Mouse (Mus musculus): ENCODE measurements at regions not wholly inside any gene's neighbourhood (a gene's known extent, or its start where the extent isn't known, plus 50 kb on each side); places are given as distances from the start of the nearest gene placed in this dataset.

- Histone ChIP-seq H3K9ac (ENCODE audit: insufficient read depth, low read depth) (no peak overlapping the region), H3K36me3 (replicated peaks in 1 of 2; ENCODE audit: control insufficient read depth in 1 of 2, insufficient read depth in 1 of 2, low read length in 1 of 2) (no peaks in the 10 kb centered on the region), H3K4me3 (replicated peaks in 1 of 3; ENCODE audit: low read depth in 2 of 3, low read length in 2 of 3, poor library complexity in 1 of 3) (no peak overlapping the region), H3K27me3 (replicated peaks) (peaks cover 81% of the 10 kb centered on the region), H3K9me3 (replicated peaks; ENCODE audit: low read length) (no peaks in the 10 kb centered on the region), H3K4me1 (ENCODE audit: control insufficient read depth in 1 of 2, insufficient read depth in 2 of 2) (no peaks in the 10 kb centered on the region), H3K27ac (ENCODE audit: insufficient read depth, low read depth) (no peak overlapping the region), H3K4me2 (ENCODE audit: insufficient read depth, low read depth, poor library complexity, severe bottlenecking) (no peak overlapping the region), H3K79me2 (replicated peaks; ENCODE audit: control insufficient read depth, extremely low read depth, insufficient read depth, poor library complexity, severe bottlenecking) (no peaks in the 10 kb centered on the region)
- TF ChIP-seq ZNF384 (IDR thresholded peaks at IDR 0.05; ENCODE audit: low read depth, low read length), result no peak
- no peak for TF ChIP-seq JUN (IDR thresholded peaks at IDR 0.05; ENCODE audit: insufficient read depth, low read depth, low read length)
- no peak for DNase-seq (ENCODE audit: extremely low read depth)
- in situ Hi-C loops (cut with MboI; ENCODE audit: low pct_ligation_motif_present, low pct_unique_long_range_greater_than_20kb, low sequenced_read_pairs), result loop anchor here (5.0 to 25.0 kb wide), 2 partner anchors 245 to 420 kb away; partner anchors contain the start of gene Pdzk1ip1
- dilution Hi-C loops (cut with MboI; ENCODE audit: extremely low pct_ligation_motif_present, extremely low pct_unique_long_range_greater_than_20kb, low sequenced_read_pairs), result no loop called here
Observed at GRCm38 (mm10) chr4:114666979-114667328, 154.6 kb upstream of the Gm12830 start.

GRCm38 (mm10) chr4:114672096-114672720 lies 149.3 kb upstream of the Gm12830 start:
- DNase-seq (ENCODE audit: extremely low read depth), result no peak
- dilution Hi-C loops (cut with MboI; ENCODE audit: extremely low pct_ligation_motif_present, extremely low pct_unique_long_range_greater_than_20kb, low sequenced_read_pairs), result no loop called here
- in situ Hi-C loops (cut with MboI; ENCODE audit: low pct_ligation_motif_present, low pct_unique_long_range_greater_than_20kb, low sequenced_read_pairs), result loop anchor here (25.0 kb wide), 1 partner anchor 415 kb away; the partner anchor contains the start of gene Pdzk1ip1

GRCm38 (mm10) chr4:114676908-114677898 lies 144.3 kb upstream of the Gm12830 start:
- Histone ChIP-seq H3K4me3 (replicated peaks in 1 of 3; ENCODE audit: low read depth in 2 of 3, low read length in 2 of 3, poor library complexity in 1 of 3) (no peak overlapping the region), H3K9ac (ENCODE audit: insufficient read depth, low read depth) (no peak overlapping the region), H3K4me2 (ENCODE audit: insufficient read depth, low read depth, poor library complexity, severe bottlenecking) (no peak overlapping the region), H3K9me3 (replicated peaks; ENCODE audit: low read length) (no peaks in the 10 kb centered on the region), H3K27me3 (replicated peaks) (peaks cover 95% of the 10 kb centered on the region), H3K36me3 (replicated peaks in 1 of 2; ENCODE audit: control insufficient read depth in 1 of 2, insufficient read depth in 1 of 2, low read length in 1 of 2) (no peaks in the 10 kb centered on the region), H3K4me1 (ENCODE audit: control insufficient read depth in 1 of 2, insufficient read depth in 2 of 2) (no peaks in the 10 kb centered on the region; a peak in 1 of 4 replicates), H3K79me2 (replicated peaks; ENCODE audit: control insufficient read depth, extremely low read depth, insufficient read depth, poor library complexity, severe bottlenecking) (no peaks in the 10 kb centered on the region), H3K27ac (ENCODE audit: insufficient read depth, low read depth) (no peak overlapping the region)
- in situ Hi-C loops (cut with MboI; ENCODE audit: low pct_ligation_motif_present, low pct_unique_long_range_greater_than_20kb, low sequenced_read_pairs) (no loop called here), dilution Hi-C loops (cut with MboI; ENCODE audit: extremely low pct_ligation_motif_present, extremely low pct_unique_long_range_greater_than_20kb, low sequenced_read_pairs) (no loop called here)
- DNase-seq (ENCODE audit: extremely low read depth), result no peak
- TF ChIP-seq UBTF (IDR thresholded peaks at IDR 0.05; ENCODE audit: low read depth, low read length), result no peak
- no peak for TF ChIP-seq MAZ (IDR thresholded peaks at IDR 0.05; ENCODE audit: low read depth, low read length)
- no peak for TF ChIP-seq USF2 (conservative IDR thresholded peaks at IDR 0.05; ENCODE audit: low read depth, low read length)
- TF ChIP-seq ZNF384 (IDR thresholded peaks at IDR 0.05; ENCODE audit: low read depth, low read length), result no peak
- TF ChIP-seq EP300 (IDR thresholded peaks at IDR 0.05; ENCODE audit: low read length), result no peak
- no peak for TF ChIP-seq ETS1 (conservative IDR thresholded peaks at IDR 0.05; ENCODE audit: low read depth, low read length)
- TF ChIP-seq NRF1 (IDR thresholded peaks at IDR 0.05; ENCODE audit: low read depth, low read length), result no peak
- no peak for TF ChIP-seq CHD2 (IDR thresholded peaks at IDR 0.05; ENCODE audit: low read length)
- TF ChIP-seq KAT2A (IDR thresholded peaks at IDR 0.05; ENCODE audit: insufficient replicate concordance, low read length), result no peak
- TF ChIP-seq POLR2AphosphoS2 (IDR thresholded peaks at IDR 0.05; ENCODE audit: low read depth, low read length), result no peak
- TF ChIP-seq RCOR1 (conservative IDR thresholded peaks at IDR 0.05; ENCODE audit: low read depth, low read length), result no peak
- no peak for TF ChIP-seq ZMIZ1 (IDR thresholded peaks at IDR 0.05; ENCODE audit: low read depth, low read length)
- TF ChIP-seq CHD1 (IDR thresholded peaks at IDR 0.05; ENCODE audit: low read depth, low read length), result no peak
- no peak for TF ChIP-seq TBP (conservative IDR thresholded peaks at IDR 0.05; ENCODE audit: low read depth, low read length)
- TF ChIP-seq ELF1 (IDR thresholded peaks at IDR 0.05; ENCODE audit: low read depth, low read length), result no peak

More at GRCm38 (mm10) chr4:114672096-114672720, 149.3 kb upstream of the Gm12830 start:
- Histone ChIP-seq H3K4me2 (ENCODE audit: insufficient read depth, low read depth, poor library complexity, severe bottlenecking) (no peak overlapping the region), H3K79me2 (replicated peaks; ENCODE audit: control insufficient read depth, extremely low read depth, insufficient read depth, poor library complexity, severe bottlenecking) (no peaks in the 10 kb centered on the region), H3K36me3 (replicated peaks in 1 of 2; ENCODE audit: control insufficient read depth in 1 of 2, insufficient read depth in 1 of 2, low read length in 1 of 2) (no peaks in the 10 kb centered on the region), H3K4me3 (replicated peaks in 1 of 3; ENCODE audit: low read depth in 2 of 3, low read length in 2 of 3, poor library complexity in 1 of 3) (no peak overlapping the region), H3K4me1 (ENCODE audit: control insufficient read depth in 1 of 2, insufficient read depth in 2 of 2) (no peaks in the 10 kb centered on the region), H3K9ac (ENCODE audit: insufficient read depth, low read depth) (no peak overlapping the region), H3K27ac (ENCODE audit: insufficient read depth, low read depth) (no peak overlapping the region), H3K9me3 (replicated peaks; ENCODE audit: low read length) (no peaks in the 10 kb centered on the region), H3K27me3 (replicated peaks) (peaks cover 91% of the 10 kb centered on the region)
- TF ChIP-seq ZMIZ1 (IDR thresholded peaks at IDR 0.05; ENCODE audit: low read depth, low read length) (no peak), EP300 (IDR thresholded peaks at IDR 0.05; ENCODE audit: low read length) (no peak), JUND (conservative IDR thresholded peaks at IDR 0.05; ENCODE audit: low read depth, low read length) (no peak), RCOR1 (conservative IDR thresholded peaks at IDR 0.05; ENCODE audit: low read depth, low read length) (no peak), NELFE (IDR thresholded peaks at IDR 0.05; ENCODE audit: low read depth, low read length) (no peak), CHD2 (IDR thresholded peaks at IDR 0.05; ENCODE audit: low read length) (no peak), PAX5 (IDR thresholded peaks at IDR 0.05; ENCODE audit: low read length) (no peak), POLR2AphosphoS2 (IDR thresholded peaks at IDR 0.05; ENCODE audit: low read depth, low read length) (no peak), RAD21 (IDR thresholded peaks at IDR 0.05; ENCODE audit: low read depth, low read length) (no peak), ZC3H11A (IDR thresholded peaks at IDR 0.05; ENCODE audit: low read depth, low read length) (no peak), UBTF (IDR thresholded peaks at IDR 0.05; ENCODE audit: low read depth, low read length) (no peak), E2F4 (IDR thresholded peaks at IDR 0.05; ENCODE audit: insufficient replicate concordance, low read depth, low read length) (no peak), TCF12 (IDR thresholded peaks at IDR 0.05; ENCODE audit: low read depth, low read length) (no peak), ZKSCAN1 (IDR thresholded peaks at IDR 0.05; ENCODE audit: borderline replicate concordance, low read depth, low read length) (no peak), POLR2A (IDR thresholded peaks at IDR 0.05; ENCODE audit: low read depth, low read length) (no peak), CTCF (conservative IDR thresholded peaks at IDR 0.05 in 1 of 2, IDR thresholded peaks at IDR 0.05 in 1 of 2; ENCODE audit: low read depth in 2 of 2, low read length in 2 of 2) (no peak)
